Mouse (Mus musculus): Measurements from ENCODE around the gene Lonrf2. TPM values are rescaled to one million over a fixed set of nuclear protein-coding genes. Genes with fewer than 3 reads are reported as not detected.

The Lonrf2 gene
- polyA plus RNA-seq, 1 experiment = 0.34 TPM

GRCm38 (mm10) chr1:38760424-38760823 is 76.1 kb downstream of the Lonrf2 start:
- WGBS = 36% methylated on average over 9 of the region's 9 CpGs
- no peak for DNase-seq
- Histone ChIP-seq H3K36me3 (ENCODE audit: control insufficient read depth, insufficient read depth, low read length) (no peaks in the 10 kb centered on the region), H3K27me3 (replicated peaks; ENCODE audit: control insufficient read depth, insufficient read depth, low read length) (no peaks in the 10 kb centered on the region), H3K4me3 (ENCODE audit: insufficient read depth, low read depth, low read length) (no peak overlapping the region), H3K4me1 (ENCODE audit: control insufficient read depth, insufficient read depth, low read length) (no peaks in the 10 kb centered on the region), H3K27ac (ENCODE audit: insufficient read depth, low read depth, low read length) (no peak overlapping the region)
- TF ChIP-seq POLR2A (IDR thresholded peaks at IDR 0.05; ENCODE audit: low read depth, low read length) = no peak

GRCm38 (mm10) chr1:38757791-38758403 is 78.6 kb downstream of the Lonrf2 start:
- Histone ChIP-seq H3K4me3 (ENCODE audit: insufficient read depth, low read depth, low read length) (no peak overlapping the region), H3K4me1 (ENCODE audit: control insufficient read depth, insufficient read depth, low read length) (no peaks in the 10 kb centered on the region), H3K36me3 (ENCODE audit: control insufficient read depth, insufficient read depth, low read length) (no peaks in the 10 kb centered on the region), H3K27ac (ENCODE audit: insufficient read depth, low read depth, low read length) (no peak overlapping the region), H3K27me3 (replicated peaks; ENCODE audit: control insufficient read depth, insufficient read depth, low read length) (no peaks in the 10 kb centered on the region)
- DNase-seq = no peak
- TF ChIP-seq POLR2A (IDR thresholded peaks at IDR 0.05; ENCODE audit: low read depth, low read length) (no peak), CTCF (conservative IDR thresholded peaks at IDR 0.05; ENCODE audit: insufficient read depth, insufficient read length, low read depth, low read length) (no peak)
- 53% methylated on average over 5 of the region's 5 CpGs for WGBS

- H3K27ac ChIP-seq (ENCODE audit: insufficient read depth, low read depth, low read length) = no peak overlapping the region
- H3K4me3 ChIP-seq (ENCODE audit: insufficient read depth, low read depth, low read length) = no peak overlapping the region
- no peak for TF ChIP-seq CTCF (conservative IDR thresholded peaks at IDR 0.05; ENCODE audit: insufficient read depth, insufficient read length, low read depth, low read length)
- no peak for TF ChIP-seq POLR2A (IDR thresholded peaks at IDR 0.05; ENCODE audit: low read depth, low read length)
- no peaks in the 10 kb centered on the region for H3K36me3 ChIP-seq (ENCODE audit: control insufficient read depth, insufficient read depth, low read length)
- 46% methylated on average over 1 of the region's 1 CpGs for WGBS
- no peaks in the 10 kb centered on the region for H3K27me3 ChIP-seq (replicated peaks; ENCODE audit: control insufficient read depth, insufficient read depth, low read length)
- no peak for DNase-seq
- no peaks in the 10 kb centered on the region for H3K4me1 ChIP-seq (ENCODE audit: control insufficient read depth, insufficient read depth, low read length)
Observed at GRCm38 (mm10) chr1:38743863-38744262, 92.6 kb downstream of the Lonrf2 start.

Other genes with a start within 250 kb of the Lonrf2 start
- 1.5 and 2.2 TPM in 2 replicates for gene Aff3, start 171.8 kb downstream of the Lonrf2 start, polyA plus RNA-seq (2012; rRNA removed)
- gene Chst10, start 61.5 kb upstream of the Lonrf2 start, polyA plus RNA-seq (2012; rRNA removed) = 0.22 and 0.37 TPM in 2 replicates
- gene Nms, start 102.4 kb upstream of the Lonrf2 start, polyA plus RNA-seq (2012; rRNA removed) = not detected in 2 replicates
- gene Pdcl3, start 148.9 kb upstream of the Lonrf2 start, polyA plus RNA-seq (2012; rRNA removed) = 32.5 and 39.8 TPM in 2 replicates

All from kidney, adult 2 months (tissue).